Mouse (Mus musculus) erythroblast, embryonic 14.5 days (primary cell): ENCODE measurements around the gene Rfc4. TPM values are rescaled to one million over a fixed set of nuclear protein-coding genes. Genes with fewer than 3 reads are reported as not detected.

Source experiments
- H3K27me3 ChIP-seq: 2 replicates; pipeline ENCODE4 v1.6.1; 2012; ENCODE audit warnings: inconsistent platforms; ENCODE audit not compliant: control insufficient read depth
- H3K36me3 ChIP-seq: 2 replicates; pipeline ENCODE4 v1.6.1; 2012; ENCODE audit warnings: mild to moderate bottlenecking, inconsistent platforms; ENCODE audit not compliant: control insufficient read depth
- H3K4me1 ChIP-seq: 2 replicates; pipeline ENCODE4 v1.6.1; 2012; ENCODE audit warnings: inconsistent platforms; ENCODE audit not compliant: control insufficient read depth
- H3K4me3 ChIP-seq: replicated peaks from 2 replicates; pipeline ENCODE3; 2012; ENCODE audit warnings: moderate library complexity, mild to moderate bottlenecking, inconsistent platforms
- H3K9me3 ChIP-seq: 2 replicates; pipeline ENCODE4 v1.6.1; 2012; ENCODE audit warnings: low read length, inconsistent platforms, mixed read lengths; ENCODE audit not compliant: control insufficient read depth
- GATA1 ChIP-seq: IDR thresholded peaks from 2 replicates; pipeline ENCODE4 v1.6.1; 2012; ENCODE audit warnings: low read length, inconsistent platforms, mixed read lengths
- TAL1 ChIP-seq: IDR thresholded peaks from 3 replicates; pipeline ENCODE4 v1.6.1; 2012; ENCODE audit warnings: low read length, inconsistent platforms, mixed read lengths
- polyA plus RNA-seq: library from polyadenylated mRNA; stranded (reverse); fragments of >175 nt; gene quantifications from 2 replicates; pipeline ENCODE4 v1.2.3, GENCODE M21; 2012

Gene Rfc4
- polyA plus RNA-seq, 1 experiment, result 4.7 TPM

GRCm38 (mm10) chr16:23122446-23122845, 5.1 kb downstream of the Rfc4 start:
- Histone ChIP-seq H3K4me1 (peaks cover 12% of the 10 kb centered on the region), H3K36me3 (peaks cover 87% of the 10 kb centered on the region), H3K9me3 (no peaks in the 10 kb centered on the region), H3K27me3 (no peaks in the 10 kb centered on the region), H3K4me3 (no peak overlapping the region)
- TF ChIP-seq TAL1 (no peak), GATA1 (no peak)

DNA sequence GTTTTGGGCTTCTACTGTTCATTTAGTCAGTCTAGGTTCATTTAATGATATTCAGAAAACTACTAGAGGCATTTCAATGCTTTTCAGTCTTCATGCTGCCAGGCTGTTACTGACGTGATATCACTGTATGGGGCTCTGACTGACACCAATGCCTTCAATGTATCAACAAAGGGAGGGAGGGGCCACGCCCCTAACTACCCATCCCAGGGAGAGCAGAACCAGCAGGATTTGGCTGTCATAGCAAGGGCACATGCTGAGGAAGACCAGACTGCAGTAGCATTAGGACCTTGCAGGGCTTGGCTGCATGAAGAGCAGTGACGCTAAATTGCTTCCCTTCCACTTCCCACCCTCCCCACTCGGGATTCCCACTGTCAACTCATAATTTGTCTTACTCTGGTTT, 10.4 kb downstream of the Rfc4 start:
- H3K36me3 ChIP-seq, result peaks cover 95% of the 10 kb centered on the region
- no peak overlapping the region for H3K4me3 ChIP-seq
- TF ChIP-seq TAL1 (no peak), GATA1 (no peak)
- H3K9me3 ChIP-seq, result no peaks in the 10 kb centered on the region
- peaks cover 4% of the 10 kb centered on the region for H3K4me1 ChIP-seq
- H3K27me3 ChIP-seq, result no peaks in the 10 kb centered on the region

DNA sequence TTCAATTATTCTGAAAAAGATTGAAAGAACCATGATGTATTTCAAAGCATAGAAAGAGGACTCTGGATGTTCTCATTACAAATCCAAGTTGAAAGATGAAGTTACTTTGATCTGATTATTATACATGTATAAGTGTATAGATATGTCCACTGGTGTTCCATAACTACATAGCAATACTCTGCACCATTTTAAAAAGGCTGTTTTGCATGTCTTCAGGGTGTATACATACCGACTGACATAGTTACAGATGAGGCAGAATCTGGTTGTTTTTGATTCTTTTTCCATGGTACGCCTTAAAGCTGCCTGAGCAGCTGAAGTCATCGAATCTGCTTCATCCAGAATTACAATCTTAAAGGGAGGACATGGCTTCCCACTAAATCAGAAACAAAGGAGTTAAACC, 12.1 kb downstream of the Rfc4 start:
- no peaks in the 10 kb centered on the region for H3K9me3 ChIP-seq
- TF ChIP-seq GATA1, result no peak
- no peak for TF ChIP-seq TAL1
- H3K36me3 ChIP-seq, result peaks cover 95% of the 10 kb centered on the region
- H3K27me3 ChIP-seq, result no peaks in the 10 kb centered on the region
- no peak overlapping the region for H3K4me3 ChIP-seq
- H3K4me1 ChIP-seq, result peaks cover 13% of the 10 kb centered on the region

DNA sequence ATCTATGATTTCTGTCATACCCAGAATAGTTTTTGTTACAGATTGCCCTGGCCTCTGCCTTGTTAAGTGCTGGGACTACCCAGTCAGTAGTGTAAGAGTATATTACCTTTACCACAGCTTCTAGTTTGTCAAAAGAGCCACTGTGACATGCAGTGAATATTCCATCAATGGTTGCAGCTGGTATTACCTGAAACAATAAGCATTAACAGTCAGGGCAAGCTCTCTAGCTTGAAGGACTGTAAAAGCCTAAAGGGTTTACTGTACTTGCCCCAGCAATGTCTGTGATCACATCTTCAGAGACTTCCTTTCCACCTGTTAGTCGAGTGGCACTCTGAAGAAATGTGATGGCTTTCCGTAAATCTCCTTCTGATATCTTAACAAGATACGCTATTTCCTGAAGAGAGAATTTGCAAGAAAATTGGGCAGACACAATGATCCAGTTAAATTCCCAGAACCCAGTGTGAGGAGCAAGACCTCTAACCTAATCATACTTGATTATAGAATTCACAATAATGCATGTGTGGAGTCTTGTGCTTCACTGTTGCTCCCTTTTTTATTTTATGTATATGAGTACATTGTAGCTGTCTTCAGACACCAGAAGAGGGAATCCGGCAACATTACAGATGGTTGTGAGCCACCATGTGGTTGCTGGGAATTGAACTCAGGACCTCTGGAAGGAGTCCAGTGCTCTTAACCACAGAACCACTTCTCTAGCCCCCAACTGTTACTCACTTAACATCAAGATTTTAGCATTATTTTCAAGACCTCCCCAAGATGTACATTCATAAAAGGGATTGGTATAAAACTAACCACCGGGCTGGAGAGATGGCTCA, 13.0 kb downstream of the Rfc4 start:
- peaks cover 95% of the 10 kb centered on the region for H3K36me3 ChIP-seq
- TF ChIP-seq TAL1 (no peak), GATA1 (no peak)
- H3K4me3 ChIP-seq, result no peak overlapping the region
- H3K27me3 ChIP-seq, result no peaks in the 10 kb centered on the region
- H3K9me3 ChIP-seq, result no peaks in the 10 kb centered on the region
- peaks cover 21% of the 10 kb centered on the region for H3K4me1 ChIP-seq

GRCm38 (mm10) chr16:23113903-23114302, 13.6 kb downstream of the Rfc4 start:
- peaks cover 95% of the 10 kb centered on the region for H3K36me3 ChIP-seq
- H3K4me3 ChIP-seq, result no peak overlapping the region
- H3K4me1 ChIP-seq, result peaks cover 28% of the 10 kb centered on the region
- no peaks in the 10 kb centered on the region for H3K9me3 ChIP-seq
- TF ChIP-seq GATA1, result no peak
- no peaks in the 10 kb centered on the region for H3K27me3 ChIP-seq

DNA sequence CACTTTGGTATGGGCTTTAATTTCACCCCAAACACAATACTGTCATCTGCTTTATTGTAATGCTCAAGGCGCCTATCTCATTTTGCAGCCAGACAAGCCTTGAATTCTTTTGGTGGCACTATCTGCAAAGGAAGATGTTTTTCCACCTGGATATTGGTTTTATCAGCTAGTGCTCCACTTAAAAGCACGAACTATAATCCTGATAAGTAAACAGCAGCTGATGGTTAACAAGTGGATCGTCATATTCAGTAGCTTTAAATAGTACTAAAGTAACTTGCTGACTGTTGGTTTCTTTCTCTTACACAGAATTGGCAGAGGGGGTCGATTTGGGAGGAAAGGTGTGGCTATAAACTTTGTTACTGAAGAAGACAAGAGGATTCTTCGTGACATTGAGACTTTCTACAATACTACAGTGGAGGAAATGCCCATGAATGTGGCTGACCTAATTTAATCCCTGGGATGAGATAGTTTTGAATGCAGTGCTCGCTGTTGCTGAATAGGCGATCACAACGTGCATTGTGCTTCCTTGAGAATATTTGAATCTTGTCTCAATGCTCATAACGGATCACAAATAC, 14.6 kb downstream of the Rfc4 start:
- TF ChIP-seq TAL1 (no peak), GATA1 (no peak)
- no peaks in the 10 kb centered on the region for H3K27me3 ChIP-seq
- H3K36me3 ChIP-seq, result peaks cover 96% of the 10 kb centered on the region
- H3K4me3 ChIP-seq, result no peak overlapping the region
- H3K9me3 ChIP-seq, result no peaks in the 10 kb centered on the region
- peaks cover 33% of the 10 kb centered on the region for H3K4me1 ChIP-seq

GRCm38 (mm10) chr16:23112348-23112747, 15.2 kb downstream of the Rfc4 start:
- Histone ChIP-seq H3K9me3 (no peaks in the 10 kb centered on the region), H3K36me3 (peaks cover 90% of the 10 kb centered on the region), H3K4me3 (no peak overlapping the region), H3K4me1 (peaks cover 33% of the 10 kb centered on the region), H3K27me3 (no peaks in the 10 kb centered on the region)
- TF ChIP-seq TAL1, result no peak
- TF ChIP-seq GATA1, result no peak

DNA sequence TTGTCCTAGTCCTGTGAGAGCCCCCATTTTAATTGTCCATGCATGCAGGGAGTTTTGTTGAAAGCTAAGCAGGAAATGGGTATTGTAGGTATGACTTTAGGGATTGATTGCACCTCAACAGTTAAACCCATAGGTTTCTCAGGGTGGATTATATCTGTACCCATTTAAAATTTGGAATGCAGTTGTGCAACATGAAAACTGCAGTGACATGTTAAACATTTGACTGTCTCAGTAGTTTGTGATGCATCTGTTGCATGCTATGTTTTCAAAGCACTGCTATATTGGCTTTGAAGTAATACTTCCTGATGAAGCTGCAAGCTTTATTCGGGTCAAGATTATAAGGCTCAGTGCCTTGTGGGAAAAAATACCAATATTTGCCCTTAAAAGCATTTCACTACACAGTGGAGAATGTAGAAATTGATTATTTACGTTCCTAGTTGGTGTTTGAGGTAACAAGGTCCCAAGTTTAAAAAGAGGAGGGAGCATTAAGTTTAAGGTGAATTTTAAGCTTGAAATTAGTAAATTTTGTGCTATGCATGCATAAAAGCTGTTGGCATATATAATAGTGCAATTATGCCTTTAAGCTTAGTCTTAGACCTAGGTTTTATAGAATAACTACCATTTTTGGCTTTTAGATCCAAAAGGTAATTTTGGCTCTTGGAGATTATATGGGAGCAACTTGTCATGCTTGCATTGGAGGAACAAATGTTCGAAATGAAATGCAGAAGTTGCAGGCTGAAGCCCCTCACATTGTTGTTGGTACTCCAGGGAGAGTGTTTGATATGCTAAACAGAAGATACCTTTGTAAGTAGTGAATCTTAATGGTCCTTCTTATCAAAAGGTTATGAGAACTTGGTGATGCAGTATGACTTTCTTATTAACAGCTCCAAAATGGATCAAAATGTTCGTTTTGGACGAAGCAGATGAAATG, 17.9 kb downstream of the Rfc4 start:
- TF ChIP-seq GATA1 (no peak), TAL1 (no peak)
- H3K4me1 ChIP-seq, result peaks cover 39% of the 10 kb centered on the region
- no peaks in the 10 kb centered on the region for H3K9me3 ChIP-seq
- H3K36me3 ChIP-seq, result peaks cover 62% of the 10 kb centered on the region
- H3K27me3 ChIP-seq, result no peaks in the 10 kb centered on the region
- H3K4me3 ChIP-seq, result peak overlapping the region; percentile 85

DNA sequence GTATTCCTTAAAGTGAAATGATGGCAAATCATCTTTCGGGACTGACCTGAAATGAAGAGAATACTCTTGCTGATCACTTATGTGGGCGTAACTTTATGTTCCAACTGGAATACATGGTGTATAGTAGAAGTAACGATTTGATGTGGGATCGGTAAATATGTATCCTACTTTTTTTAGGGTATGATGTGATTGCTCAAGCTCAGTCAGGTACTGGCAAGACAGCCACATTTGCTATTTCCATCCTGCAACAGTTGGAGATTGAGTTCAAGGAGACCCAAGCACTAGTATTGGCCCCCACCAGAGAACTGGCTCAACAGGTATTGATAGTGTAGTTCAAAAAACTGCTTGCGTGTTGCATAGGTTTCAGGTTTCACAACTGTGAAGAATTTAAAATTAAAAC, 18.6 kb downstream of the Rfc4 start:
- Histone ChIP-seq H3K36me3 (peaks cover 56% of the 10 kb centered on the region), H3K9me3 (no peaks in the 10 kb centered on the region), H3K4me3 (peak overlapping the region; percentile 85), H3K4me1 (peaks cover 39% of the 10 kb centered on the region), H3K27me3 (no peaks in the 10 kb centered on the region)
- TF ChIP-seq GATA1 (no peak), TAL1 (no peak)
